Mouse (Mus musculus) naive thymus-derived CD4-positive, alpha-beta T cell, adult 2 months (primary cell): ENCODE data around the gene Gpr82.

ENCODE experiments used
- DNase-seq: peaks from one replicate; pipeline ENCODE4 v3.0.0-alpha.2; 2011; ENCODE audit warnings: low read depth

The Gpr82 gene

GRCm38 (mm10) chrX:13700681-13701080 lies 39.5 kb downstream of the Gpr82 start:
- no peak for DNase-seq

DNA sequence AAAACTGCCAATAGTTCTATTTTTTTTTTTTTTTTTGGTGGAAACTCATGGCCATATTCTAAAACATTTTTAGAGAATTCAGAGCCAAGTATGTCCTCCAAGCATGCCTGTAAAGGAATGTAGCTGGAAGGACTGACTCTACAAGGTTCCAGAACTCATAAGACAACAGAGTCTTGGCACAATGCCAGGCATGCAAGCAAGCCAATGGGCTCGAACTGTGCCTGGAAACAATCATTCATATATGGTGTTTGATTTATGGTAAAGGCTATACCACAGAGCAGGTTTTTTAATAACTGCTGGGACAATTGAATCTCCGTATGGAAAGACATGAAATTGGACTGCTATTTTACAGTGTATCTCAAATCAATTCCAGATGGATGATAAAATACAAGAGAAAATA lies 43.9 kb downstream of the Gpr82 start:
- DNase-seq, result no peak

- peak; percentile 47 for DNase-seq
Observed at GRCm38 (mm10) chrX:13710174-13710573, 49.0 kb downstream of the Gpr82 start.
